Comparison of ENCODE assay signal across 12 mouse cellular contexts in the genomic region with DNA sequence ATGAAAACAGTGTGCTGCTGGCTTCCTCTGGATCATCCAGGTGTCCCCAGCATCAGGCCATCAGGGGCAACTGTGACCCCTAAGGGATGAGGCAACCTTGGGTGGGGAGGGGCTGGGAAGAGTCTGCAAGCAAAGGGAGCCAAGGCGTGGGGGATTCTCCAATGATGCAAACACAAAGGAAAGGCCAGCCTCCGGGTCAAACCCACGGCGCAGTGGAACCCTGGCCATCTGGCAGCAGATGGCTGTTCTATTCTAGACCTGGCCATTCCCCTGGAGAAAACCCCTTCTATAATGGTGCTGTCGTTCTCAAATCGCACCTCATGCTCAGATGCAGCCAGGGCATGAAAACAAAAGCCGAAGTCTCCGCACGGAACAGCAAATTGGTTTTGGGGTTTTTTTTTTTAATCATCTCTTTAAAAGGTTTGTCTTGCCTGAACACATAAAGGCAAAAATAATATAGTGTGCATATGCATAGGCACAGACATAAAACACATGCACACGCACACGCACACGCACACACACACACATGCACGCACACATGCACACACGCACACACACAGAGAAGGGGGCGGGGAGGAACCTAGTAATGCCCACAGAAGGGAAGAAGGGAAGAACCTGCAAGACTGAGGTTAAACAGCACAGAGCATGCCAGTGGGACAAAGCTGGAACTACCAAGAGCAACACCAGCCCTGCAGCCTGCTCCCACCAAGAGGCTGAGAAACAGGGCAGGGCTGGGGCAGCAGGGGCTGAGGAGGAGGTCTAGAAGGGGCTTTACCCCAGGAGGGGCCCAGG.
DNase-seq lines count a peak whose midpoint lies in the region; ATAC-seq and TF ChIP-seq lines count a peak whose summit lies in the region.
"Had no signal": no experiment of that assay in that cellular context is flagged by ENCODE, and none has a peak within 500 bp of the region (broad histone marks: within the 10 kb centered on the region; RNA-seq: fewer than 3 reads in every experiment).

No protein-coding gene starts in this region.

- 55% methylated on average over 15 of the region's 15 CpGs for WGBS in hindbrain, embryonic 13.5 days
- 52% methylated on average over 15 of the region's 15 CpGs for WGBS in midbrain, postnatal 0 days
- WGBS in kidney, adult 2 months, result 75% methylated on average over 15 of the region's 15 CpGs

- DNase-seq in cerebellum, adult 11-12 months, result peak; percentile 81
- peak; percentile 81 to 85 for DNase-seq in cerebellum, postnatal 14 days
- DNase-seq in midbrain, postnatal 0 days (ENCODE audit: low spot score), result peak; percentile 80
- no peak for DNase-seq in lung, postnatal 4 days
- no peak for DNase-seq in kidney, adult 2 months
- DNase-seq in layer of hippocampus, adult 2 months (ENCODE audit: low spot score in 2 of 2), result no peak
- DNase-seq: gastrocnemius, postnatal 36 days; kidney, adult 8-10 months; layer of hippocampus, postnatal 36 days; lung, postnatal 36 days had no signal

- H3K4me3 ChIP-seq in hindbrain, embryonic 13.5 days, result no peak overlapping the region
- no peak overlapping the region for H3K4me3 ChIP-seq in midbrain, postnatal 0 days (ENCODE audit: low read depth, low read length)
- H3K4me3 ChIP-seq in kidney, adult 2 months (ENCODE audit: insufficient read depth, low read depth, low read length), result no peak overlapping the region
- H3K4me3 ChIP-seq in layer of hippocampus, adult 2 months, result no peak overlapping the region
- H3K4me3 ChIP-seq: erythroblast, embryonic 14.5 days had no signal

- TF ChIP-seq POLR2A in kidney, adult 2 months (IDR thresholded peaks at IDR 0.05; ENCODE audit: low read depth, low read length), result no peak

- no peaks in the 10 kb centered on the region for H3K27me3 ChIP-seq in hindbrain, embryonic 13.5 days
- no peaks in the 10 kb centered on the region for H3K27me3 ChIP-seq in midbrain, postnatal 0 days (ENCODE audit: insufficient read depth, low read length)
- no peaks in the 10 kb centered on the region for H3K27me3 ChIP-seq in kidney, adult 2 months (replicated peaks; ENCODE audit: control insufficient read depth, insufficient read depth, low read length)

- H3K9ac ChIP-seq in hindbrain, embryonic 13.5 days, result peak overlapping the region; percentile 19; the same call in 1 of the 2 replicates
- H3K9ac ChIP-seq in midbrain, postnatal 0 days (replicated peaks; ENCODE audit: low read length, poor library complexity, severe bottlenecking), result no peak overlapping the region

- peak overlapping the region; percentile 80 for H3K27ac ChIP-seq in hindbrain, embryonic 13.5 days
- H3K27ac ChIP-seq in midbrain, postnatal 0 days (ENCODE audit: low read depth, low read length), result no peak overlapping the region
- H3K27ac ChIP-seq in kidney, adult 2 months (ENCODE audit: insufficient read depth, low read depth, low read length), result no peak overlapping the region
- H3K27ac ChIP-seq in layer of hippocampus, adult 2 months, result no peak overlapping the region

- no peak for TF ChIP-seq CTCF in midbrain, postnatal 0 days (IDR thresholded peaks at IDR 0.05)
- TF ChIP-seq CTCF in kidney, adult 2 months (conservative IDR thresholded peaks at IDR 0.05; ENCODE audit: insufficient read depth, insufficient read length, low read depth, low read length), result no peak
- TF ChIP-seq CTCF in layer of hippocampus, adult 2 months (conservative IDR thresholded peaks at IDR 0.05), result no peak

- H3K9me3 ChIP-seq in hindbrain, embryonic 13.5 days, result no peaks in the 10 kb centered on the region
- no peaks in the 10 kb centered on the region for H3K9me3 ChIP-seq in midbrain, postnatal 0 days (ENCODE audit: low read length)

- no peak overlapping the region for H3K4me2 ChIP-seq in hindbrain, embryonic 13.5 days
- no peak overlapping the region for H3K4me2 ChIP-seq in midbrain, postnatal 0 days (ENCODE audit: low read depth, low read length, poor library complexity, severe bottlenecking)

- ATAC-seq in hindbrain, embryonic 13.5 days (ENCODE audit: low FRiP score), result peak; percentile 52
- no peak for ATAC-seq in midbrain, postnatal 0 days (ENCODE audit: low FRiP score)

- H3K36me3 ChIP-seq in hindbrain, embryonic 13.5 days, result peaks cover 8% of the 10 kb centered on the region; the same call in 1 of the 2 replicates
- H3K36me3 ChIP-seq in midbrain, postnatal 0 days (ENCODE audit: insufficient read depth, low read length), result 0 out of 2 replicates have a peak, but pooled peaks cover 2% of the 10 kb centered on the region
- H3K36me3 ChIP-seq in kidney, adult 2 months (ENCODE audit: control insufficient read depth, insufficient read depth, low read length), result no peaks in the 10 kb centered on the region

- peaks cover 16% of the 10 kb centered on the region for H3K4me1 ChIP-seq in hindbrain, embryonic 13.5 days (replicated peaks)
- no peaks in the 10 kb centered on the region for H3K4me1 ChIP-seq in midbrain, postnatal 0 days (ENCODE audit: insufficient read depth, low read length)
- no peaks in the 10 kb centered on the region for H3K4me1 ChIP-seq in kidney, adult 2 months (ENCODE audit: control insufficient read depth, insufficient read depth, low read length)

Comparison
In these comparisons a context has a peak if more than half of its experiments do, and no peak if none do; other contexts are left out.
1. DNase-seq: peak in cerebellum, adult 11-12 months (single experiment), cerebellum, postnatal 14 days (2 of 2) and midbrain, postnatal 0 days (single experiment); none in lung, postnatal 4 days (0 of 2), kidney, adult 2 months (single experiment) and layer of hippocampus, adult 2 months (0 of 2).